Mouse (Mus musculus) midbrain, embryonic 14.5 days (tissue): ENCODE measurements around the gene Cntn4. TPM values are rescaled to one million over a fixed set of nuclear protein-coding genes. Genes with fewer than 3 reads are reported as not detected.
A peak's percentile ranks its signal among the peaks of the same experiment; 100 is the strongest.

Experiments used
- ATAC-seq: fragments of 200-750 bp; cut with Nextera tagmentation; 2 replicates; pipeline ENCODE4 v1.8.0; 2017; ENCODE audit warnings: moderate number of reproducible peaks, moderate library complexity; ENCODE audit not compliant: low FRiP score, low TSS enrichment
- DNase-seq: peaks from one replicate; pipeline ENCODE4 v3.0.0-alpha.2; 2015
- H3K27ac ChIP-seq: fragments of 300-500 bp; sonication (generic); replicated peaks from 2 replicates; pipeline ENCODE4 v1.5.1; 2014; ENCODE audit warnings: mild to moderate bottlenecking, low read depth, low read length, moderate library complexity
- H3K27me3 ChIP-seq: fragments of 300-500 bp; sonication (generic); 2 replicates; pipeline ENCODE4 v1.6.1; 2014; ENCODE audit warnings: low read length, control low read depth, mixed read lengths; ENCODE audit not compliant: control insufficient read depth, insufficient read depth
- H3K36me3 ChIP-seq: fragments of 300-500 bp; sonication (generic); 2 replicates; pipeline ENCODE4 v1.6.1; 2014; ENCODE audit warnings: low read length, control low read depth; ENCODE audit not compliant: control insufficient read depth, insufficient read depth
- H3K4me1 ChIP-seq: fragments of 300-500 bp; sonication (generic); 2 replicates; pipeline ENCODE4 v1.6.1; 2014; ENCODE audit warnings: mild to moderate bottlenecking, antibody characterized with exemption, low read length, control low read depth; ENCODE audit not compliant: control insufficient read depth, insufficient read depth
- H3K4me2 ChIP-seq: fragments of 300-500 bp; sonication (generic); 2 replicates; pipeline ENCODE4 v1.6.1; 2014; ENCODE audit warnings: mild to moderate bottlenecking, low read length, moderate library complexity
- H3K4me3 ChIP-seq: fragments of 300-500 bp; sonication (generic); replicated peaks from 2 replicates; pipeline ENCODE4 v1.5.1; 2014; ENCODE audit warnings: low read depth, low read length
- H3K9ac ChIP-seq: fragments of 300-500 bp; sonication (generic); replicated peaks from 2 replicates; pipeline ENCODE4 v1.6.1; 2014; ENCODE audit warnings: mild to moderate bottlenecking, low read length, moderate library complexity
- H3K9me3 ChIP-seq: fragments of 300-500 bp; sonication (generic); 2 replicates; pipeline ENCODE4 v1.6.1; 2016; ENCODE audit warnings: low read length, control low read depth, mixed read lengths; ENCODE audit not compliant: control insufficient read depth
- WGBS: fragments of 180-500 bp; shearing (Covaris S2); extraction: QIAGEN DNeasy Blood & Tissue Kit; methylation state at CpG from one replicate; pipeline ENCODE4 v1.1.7; 2014; 5-methylcytosine and 5-hydroxymethylcytosine counted together
- polyA plus RNA-seq: library from polyadenylated mRNA; unstranded; fragments of >200 nt; fragmentation: Nextera tagmentation; extraction: Ambion mirVana; gene quantifications from 2 replicates; pipeline ENCODE4 v1.2.1, GENCODE M21; 2014

Cntn4 gene
- 22.3 and 29.8 TPM in 2 replicates for polyA plus RNA-seq

DNA sequence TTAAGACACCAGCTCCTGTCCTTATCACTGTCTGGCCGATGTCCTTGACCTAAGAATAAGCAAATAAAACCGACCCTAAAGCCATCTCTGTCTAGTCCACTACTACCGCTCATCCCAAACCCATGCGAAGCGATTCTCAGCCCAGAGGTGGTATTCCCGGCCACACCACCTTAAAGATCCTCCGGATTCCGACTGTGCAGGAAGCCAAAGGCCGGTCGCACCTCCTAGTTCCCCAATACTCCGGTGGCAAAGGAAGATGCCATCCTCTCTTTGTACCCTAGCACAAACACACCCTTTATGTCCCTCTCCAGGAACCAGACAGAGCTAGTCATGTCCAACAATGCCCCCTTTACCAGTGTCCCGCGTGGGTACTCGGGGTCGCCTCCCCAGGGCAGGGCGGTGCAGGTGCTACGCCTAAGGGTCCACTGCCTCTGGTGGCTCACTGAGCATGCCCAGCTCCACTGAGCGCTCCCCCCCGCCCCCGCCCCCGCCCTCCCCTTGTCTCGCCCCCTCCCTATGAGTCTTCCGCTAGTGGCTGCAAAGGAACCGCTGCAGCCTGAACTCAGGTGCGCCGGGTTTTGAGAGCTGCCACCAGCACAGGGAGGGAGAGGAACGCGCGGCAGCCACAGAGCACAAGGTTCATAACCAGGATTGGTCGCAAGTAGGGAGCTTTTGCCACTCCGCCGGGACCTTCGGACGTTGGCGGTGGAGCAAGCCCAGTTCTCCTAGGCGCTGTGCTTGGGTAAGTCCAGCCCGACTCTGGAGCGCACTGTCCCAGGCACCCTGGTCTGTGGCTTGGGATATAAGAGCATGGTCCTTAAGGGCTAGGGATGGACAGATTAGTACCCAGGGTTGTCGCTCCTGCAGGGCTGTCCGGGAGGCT is at the start of gene Cntn4:
Gene Cntn4, plus strand, starts transcription at position 512 of the 883 bp plus-strand sequence.
- Histone ChIP-seq H3K27ac (peak within 1 kb of the TSS; percentile 45; the same call in 1 of the 2 replicates), H3K4me2 (peak within 1 kb of the TSS; percentile 80), H3K9me3 (no peaks in the 10 kb centered on the region), H3K4me1 (no peaks in the 10 kb centered on the region), H3K27me3 (peaks cover 13% of the 10 kb centered on the region; the same call in 1 of the 2 replicates), H3K4me3 (peak within 1 kb of the TSS; percentile 49), H3K36me3 (no peaks in the 10 kb centered on the region), H3K9ac (peak within 1 kb of the TSS; percentile 65)
- ATAC-seq (peak; percentile 85), DNase-seq (peak; percentile 76)
- WGBS = 1% methylated on average over 40 of the region's 40 CpGs

DNA sequence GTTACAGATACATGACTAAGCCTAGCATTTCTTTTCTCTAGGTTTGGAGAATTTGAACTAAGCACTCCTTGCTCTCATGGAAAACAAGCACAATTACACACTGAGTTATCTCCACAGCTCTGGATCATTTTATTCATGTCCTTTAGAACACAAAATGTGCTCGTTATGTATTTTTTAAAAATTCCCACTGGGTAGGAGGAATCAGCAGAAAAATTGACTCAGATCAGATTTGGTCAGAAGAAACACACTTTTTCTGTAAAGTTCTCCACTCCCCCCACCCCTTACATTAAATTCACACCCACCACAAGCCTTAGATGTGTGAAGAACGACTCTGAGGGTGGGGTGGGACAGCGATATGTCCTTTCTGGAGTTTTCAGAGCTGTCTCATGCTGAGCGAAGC is 3.2 kb upstream of the Cntn4 start:
- Histone ChIP-seq H3K4me3 (no peak overlapping the region), H3K27ac (no peak overlapping the region), H3K9me3 (no peaks in the 10 kb centered on the region), H3K36me3 (no peaks in the 10 kb centered on the region), H3K4me2 (no peak overlapping the region), H3K4me1 (no peaks in the 10 kb centered on the region), H3K9ac (no peak overlapping the region), H3K27me3 (peaks cover 13% of the 10 kb centered on the region; the same call in 1 of the 2 replicates)
- WGBS = 76% methylated on average over 4 of the region's 4 CpGs
- no peak for DNase-seq
- no peak for ATAC-seq

DNA sequence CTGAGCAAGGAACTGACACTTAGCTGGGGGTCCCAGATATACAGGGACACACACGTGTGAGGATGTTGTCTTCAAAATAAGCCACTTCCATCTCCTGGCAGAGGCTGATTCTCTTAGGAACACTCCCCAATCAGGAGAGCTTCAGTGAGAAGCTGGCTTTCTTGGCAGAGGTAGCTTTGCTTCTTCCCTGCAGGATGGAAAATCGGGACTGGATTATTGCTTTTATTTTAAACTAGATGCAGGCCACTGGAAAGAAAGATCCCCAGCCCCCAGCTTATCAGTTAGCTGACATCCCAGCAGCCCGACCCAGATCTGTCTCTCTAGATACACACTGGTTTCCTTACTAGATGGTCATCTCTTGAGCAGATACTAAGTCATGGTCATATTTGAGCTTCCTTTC is 2.4 kb upstream of the Cntn4 start:
- ATAC-seq = no peak
- H3K27ac ChIP-seq = no peak overlapping the region

DNA sequence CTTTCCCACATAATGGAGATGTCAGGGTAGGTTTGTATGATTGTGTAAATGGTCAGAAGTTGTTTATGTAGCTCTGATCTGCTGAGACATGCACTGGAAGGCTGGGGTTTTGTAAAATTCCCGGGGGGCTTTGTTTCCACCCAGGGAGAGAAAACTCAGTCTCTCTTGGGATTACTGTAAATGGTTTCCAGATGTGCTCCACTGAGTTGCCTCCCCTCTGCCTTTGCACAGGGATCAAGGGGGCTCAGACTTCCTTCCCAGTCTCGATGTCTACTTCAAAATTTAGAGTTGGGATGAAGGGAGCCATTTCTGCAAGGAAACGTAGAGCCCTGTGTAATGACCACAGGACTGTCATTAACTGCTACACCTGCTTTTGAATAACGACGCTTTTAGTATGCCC is 823 bp upstream of the Cntn4 start:
- 26% methylated on average over 5 of the region's 5 CpGs for WGBS

More for the DNA sequence above, 2.4 kb upstream of the Cntn4 start:
- Histone ChIP-seq H3K27me3 (peaks cover 13% of the 10 kb centered on the region; the same call in 1 of the 2 replicates), H3K4me3 (no peak overlapping the region), H3K4me2 (no peak overlapping the region), H3K9me3 (no peaks in the 10 kb centered on the region), H3K4me1 (no peaks in the 10 kb centered on the region), H3K36me3 (no peaks in the 10 kb centered on the region), H3K9ac (no peak overlapping the region)
- 34% methylated on average over 3 of the region's 3 CpGs for WGBS
- DNase-seq = no peak

DNA sequence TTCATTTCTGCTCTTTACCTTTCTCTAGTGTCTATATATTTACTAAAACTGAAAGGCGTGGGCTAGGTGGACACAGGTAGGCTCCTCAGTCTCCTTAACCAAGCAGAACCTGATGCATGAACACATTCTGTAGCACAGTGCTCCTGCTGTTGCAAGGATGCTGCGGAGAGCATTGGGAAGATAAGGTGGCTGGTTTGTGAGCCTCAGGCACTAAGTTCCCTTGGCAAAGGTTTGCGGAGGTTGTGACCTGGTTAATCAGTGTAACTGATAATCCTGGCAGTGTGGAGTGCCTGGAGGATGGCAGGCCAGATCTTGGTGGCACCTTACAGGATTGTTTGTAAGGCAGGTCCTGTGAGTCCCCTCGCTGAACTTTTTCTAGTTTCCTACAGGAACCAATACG is 1.3 kb downstream of the Cntn4 start:
- no peak for ATAC-seq
- Histone ChIP-seq H3K4me2 (peak overlapping the region; percentile 80), H3K4me1 (no peaks in the 10 kb centered on the region), H3K9ac (peak overlapping the region; percentile 34; the same call in 1 of the 2 replicates), H3K4me3 (peak overlapping the region; percentile 49), H3K27me3 (peaks cover 13% of the 10 kb centered on the region; the same call in 1 of the 2 replicates), H3K27ac (no peak overlapping the region), H3K9me3 (no peaks in the 10 kb centered on the region), H3K36me3 (no peaks in the 10 kb centered on the region)
- peak; percentile 27 for DNase-seq
- WGBS = 8% methylated on average over 5 of the region's 5 CpGs

More for the DNA sequence above, 823 bp upstream of the Cntn4 start:
- Histone ChIP-seq H3K4me3 (peak overlapping the region; percentile 49), H3K4me1 (no peaks in the 10 kb centered on the region), H3K27me3 (peaks cover 13% of the 10 kb centered on the region; the same call in 1 of the 2 replicates), H3K9me3 (no peaks in the 10 kb centered on the region), H3K9ac (peak overlapping the region; percentile 65), H3K27ac (peak overlapping the region; percentile 45; the same call in 1 of the 2 replicates), H3K36me3 (no peaks in the 10 kb centered on the region), H3K4me2 (peak overlapping the region; percentile 80)
- DNase-seq (peak; percentile 24), ATAC-seq (no peak)

DNA sequence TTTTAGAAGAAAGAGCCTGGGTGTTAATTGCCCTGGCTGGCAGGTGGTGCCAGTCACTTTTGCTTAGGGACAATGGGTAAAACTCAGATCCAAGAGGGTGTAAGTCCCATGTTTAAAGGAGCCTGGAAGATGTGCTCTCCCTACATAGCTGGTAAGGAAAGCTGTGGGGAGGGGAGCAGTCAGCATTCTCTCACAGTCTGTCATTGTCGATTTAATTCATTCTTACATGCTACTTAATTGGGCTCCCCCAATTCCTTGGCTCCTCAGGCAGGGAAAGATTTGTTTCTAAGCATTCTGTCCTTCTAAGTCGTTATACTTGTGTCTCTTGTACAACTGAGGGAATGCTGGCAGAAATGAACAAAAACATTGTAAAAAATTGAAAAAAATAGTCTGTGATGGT is 4.0 kb downstream of the Cntn4 start:
- Histone ChIP-seq H3K4me1 (no peaks in the 10 kb centered on the region), H3K9ac (no peak overlapping the region), H3K27ac (no peak overlapping the region), H3K27me3 (0 out of 2 replicates have a peak, but pooled peaks cover 13% of the 10 kb centered on the region), H3K36me3 (no peaks in the 10 kb centered on the region), H3K4me2 (no peak overlapping the region), H3K9me3 (no peaks in the 10 kb centered on the region), H3K4me3 (no peak overlapping the region)
- WGBS = 58% methylated on average over 2 of the region's 2 CpGs
- DNase-seq = peak; percentile 12
- no peak for ATAC-seq

DNA sequence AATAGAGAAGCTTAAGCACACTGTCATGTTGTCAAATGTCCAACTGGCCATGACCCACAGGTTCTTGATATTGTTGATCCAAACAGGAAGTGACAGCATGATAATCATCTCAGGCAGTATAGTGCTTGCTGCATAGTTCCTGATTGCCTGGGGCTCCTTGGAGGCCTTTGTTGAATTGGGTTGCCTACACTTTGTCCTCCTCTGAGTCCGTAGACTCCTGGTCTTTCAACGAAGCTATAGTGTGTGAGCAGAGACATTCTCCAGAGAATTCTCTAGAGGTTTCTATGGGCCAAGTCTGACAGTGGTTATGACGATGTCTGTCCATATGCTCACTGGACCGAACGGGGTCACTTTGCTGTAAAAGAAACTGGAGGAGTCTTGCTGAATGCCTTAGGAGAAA is 5.8 kb downstream of the Cntn4 start:
- DNase-seq (no peak), ATAC-seq (no peak)
- WGBS = 82% methylated on average over 5 of the region's 5 CpGs
- Histone ChIP-seq H3K9me3 (no peaks in the 10 kb centered on the region), H3K36me3 (no peaks in the 10 kb centered on the region), H3K9ac (no peak overlapping the region), H3K27ac (no peak overlapping the region), H3K27me3 (0 out of 2 replicates have a peak, but pooled peaks cover 10% of the 10 kb centered on the region), H3K4me1 (no peaks in the 10 kb centered on the region), H3K4me3 (no peak overlapping the region), H3K4me2 (no peak overlapping the region)

DNA sequence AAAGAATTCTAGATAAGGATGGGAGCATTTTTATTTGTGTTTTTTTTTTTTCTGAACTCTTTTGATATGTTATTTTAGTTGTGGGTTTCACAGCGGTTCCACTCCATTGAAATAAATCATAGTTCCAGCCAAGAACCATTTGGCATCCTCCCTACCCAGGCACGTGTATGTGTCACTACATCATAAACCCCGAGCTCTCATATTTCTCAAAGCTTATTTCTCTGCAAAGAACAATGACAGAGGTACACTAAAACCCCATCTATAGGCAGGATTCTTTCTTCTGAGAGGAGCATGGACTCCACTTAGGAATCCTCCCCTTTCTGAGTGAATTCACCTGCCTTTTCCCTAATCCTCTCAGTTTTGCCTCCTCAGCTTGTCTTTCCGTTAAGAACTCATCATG is 6.7 kb downstream of the Cntn4 start:
- Histone ChIP-seq H3K4me2 (no peak overlapping the region), H3K9ac (no peak overlapping the region), H3K27ac (no peak overlapping the region), H3K4me1 (no peaks in the 10 kb centered on the region), H3K27me3 (0 out of 2 replicates have a peak, but pooled peaks cover 2% of the 10 kb centered on the region), H3K9me3 (no peaks in the 10 kb centered on the region), H3K4me3 (no peak overlapping the region), H3K36me3 (no peaks in the 10 kb centered on the region)
- DNase-seq (no peak), ATAC-seq (no peak)
- 68% methylated on average over 4 of the region's 4 CpGs for WGBS
